Mouse (Mus musculus): ENCODE results near the gene Urah.

- no peak for TF ChIP-seq TAL1 (IDR thresholded peaks at IDR 0.05; ENCODE audit: low read length)
- TF ChIP-seq GATA1 (IDR thresholded peaks at IDR 0.05; ENCODE audit: low read length), result no peak
Observed at GRCm38 (mm10) chr7:140793541-140793940, 41.3 kb upstream of the Urah start.

Measured in erythroblast, embryonic 14.5 days (primary cell).